Mouse (Mus musculus): Measurements from ENCODE around the gene Tmem168. TPM values are rescaled to one million over a fixed set of nuclear protein-coding genes. Genes with fewer than 3 reads are reported as not detected.

Gene Tmem168
- total and polyA plus RNA-seq, 3 experiments: 12.0 to 23.0 TPM; not detected in 1

- Histone ChIP-seq H3K4me3 (ENCODE audit: control insufficient read depth in 1 of 2, insufficient read depth in 1 of 2, low read depth in 2 of 2, low read length in 2 of 2) (no peak overlapping the region), H3K36me3 (ENCODE audit: control insufficient read depth in 1 of 2, insufficient read depth in 2 of 2, low read length in 2 of 2) (peaks cover 3 to 38% of the 10 kb centered on the region in 2 experiments), H3K9ac (ENCODE audit: control insufficient read depth, low read depth, low read length, poor library complexity, severe bottlenecking) (no peak overlapping the region), H3K79me2 (ENCODE audit: control insufficient read depth, insufficient read depth, low read length, poor library complexity) (peaks cover 19% of the 10 kb centered on the region), H3K27ac (ENCODE audit: control insufficient read depth, low read depth, low read length) (no peak overlapping the region), H3K9me3 (replicated peaks; ENCODE audit: insufficient read depth, low read length) (no peaks in the 10 kb centered on the region), H3K4me1 (ENCODE audit: control insufficient read depth in 1 of 2, insufficient read depth in 2 of 2, low read length in 2 of 2) (peaks cover 13 to 15% of the 10 kb centered on the region in 2 experiments), H3K27me3 (ENCODE audit: control insufficient read depth in 1 of 2, insufficient read depth in 2 of 2, low read length in 2 of 2) (no peaks in the 10 kb centered on the region)
- DNase-seq (ENCODE audit: low read depth, low spot score): no peak
- TF ChIP-seq CTCF (IDR thresholded peaks at IDR 0.05 in 2 of 3, conservative IDR thresholded peaks at IDR 0.05 in 1 of 3; ENCODE audit: control insufficient read depth in 1 of 3, insufficient read depth in 1 of 3, low read depth in 2 of 3, low read length in 3 of 3, poor library complexity in 1 of 3, severe bottlenecking in 1 of 3) (no peak), RCOR1 (IDR thresholded peaks at IDR 0.05; ENCODE audit: low read depth, low read length) (no peak), POLR2AphosphoS2 (IDR thresholded peaks at IDR 0.05; ENCODE audit: low read length) (no peak), JUND (IDR thresholded peaks at IDR 0.05; ENCODE audit: low read depth, low read length) (no peak), POLR2AphosphoS5 (IDR thresholded peaks at IDR 0.05; ENCODE audit: borderline replicate concordance, low read depth, low read length) (no peak), USF1 (IDR thresholded peaks at IDR 0.05; ENCODE audit: low read depth, low read length) (no peak), ZMIZ1 (IDR thresholded peaks at IDR 0.05; ENCODE audit: low read depth, low read length) (no peak), NRF1 (IDR thresholded peaks at IDR 0.05; ENCODE audit: insufficient read depth, low read depth, low read length, poor library complexity, severe bottlenecking) (no peak), TCF12 (IDR thresholded peaks at IDR 0.05; ENCODE audit: low read depth, low read length) (no peak), ETS1 (IDR thresholded peaks at IDR 0.05; ENCODE audit: low read depth, low read length) (no peak), MEF2A (IDR thresholded peaks at IDR 0.05; ENCODE audit: extremely low read depth, insufficient replicate concordance, low read depth, low read length, poor library complexity, severe bottlenecking) (no peak), UBTF (IDR thresholded peaks at IDR 0.05; ENCODE audit: borderline replicate concordance, insufficient read depth, low read depth, low read length) (no peak), USF2 (IDR thresholded peaks at IDR 0.05; ENCODE audit: borderline replicate concordance in 1 of 2, insufficient read depth in 1 of 2, low read depth in 1 of 2, low read length in 2 of 2) (no peak), CHD1 (IDR thresholded peaks at IDR 0.05; ENCODE audit: low read depth, low read length) (no peak), BHLHE40 (IDR thresholded peaks at IDR 0.05; ENCODE audit: borderline replicate concordance, low read depth, low read length) (no peak), TAL1 (IDR thresholded peaks at IDR 0.05; ENCODE audit: low read length) (no peak), MYC (IDR thresholded peaks at IDR 0.05; ENCODE audit: low read depth, low read length) (no peak), RAD21 (IDR thresholded peaks at IDR 0.05; ENCODE audit: low read depth, low read length) (no peak)
Measured at GRCm38 (mm10) chr6:13598239-13598923, 9.5 kb downstream of the Tmem168 start.
